Mouse (Mus musculus) spleen, postnatal 36 days (tissue): ENCODE results near the gene Racgap1.

Experiments
- DNase-seq, 2 experiments: peaks; one replicate each; pipeline ENCODE4 v3.0.0; 2022; ENCODE audit warnings: low spot score in 2 of 2, mixed read lengths in 1 of 2

The Racgap1 gene

GRCm38 (mm10) chr15:99651163-99651872, at the start of gene Racgap1:
Gene Racgap1 (minus strand): TSS chr15:99651656.
- DNase-seq = peak; percentile 95 to 97

- no peak for DNase-seq
Measured at GRCm38 (mm10) chr15:99700219-99701106, 49.0 kb upstream of the Racgap1 start.

- DNase-seq = no peak
Measured at GRCm38 (mm10) chr15:99699715-99700114, 48.3 kb upstream of the Racgap1 start.

- no peak for DNase-seq
Measured at GRCm38 (mm10) chr15:99698533-99699085, 47.2 kb upstream of the Racgap1 start.

GRCm38 (mm10) chr15:99697309-99697708, 45.9 kb upstream of the Racgap1 start:
- DNase-seq = no peak

GRCm38 (mm10) chr15:99691976-99692375, 40.5 kb upstream of the Racgap1 start:
- no peak for DNase-seq

- no peak for DNase-seq
Measured at GRCm38 (mm10) chr15:99690924-99691323, 39.5 kb upstream of the Racgap1 start.

- DNase-seq = peak in 1 of 2 experiments; percentile 22
Measured at GRCm38 (mm10) chr15:99688712-99689111, 37.3 kb upstream of the Racgap1 start.

- no peak for DNase-seq
Measured at GRCm38 (mm10) chr15:99684156-99684555, 32.7 kb upstream of the Racgap1 start.

- no peak for DNase-seq
Measured at GRCm38 (mm10) chr15:99682880-99683279, 31.4 kb upstream of the Racgap1 start.

- no peak for DNase-seq
Measured at GRCm38 (mm10) chr15:99679008-99679407, 27.6 kb upstream of the Racgap1 start.

- no peak for DNase-seq
Measured at GRCm38 (mm10) chr15:99678063-99678800, 26.8 kb upstream of the Racgap1 start.

- no peak for DNase-seq
Measured at GRCm38 (mm10) chr15:99677089-99677488, 25.6 kb upstream of the Racgap1 start.

GRCm38 (mm10) chr15:99674866-99675265, 23.4 kb upstream of the Racgap1 start:
- DNase-seq = no peak

- DNase-seq = no peak
Measured at GRCm38 (mm10) chr15:99671783-99672182, 20.3 kb upstream of the Racgap1 start.

- DNase-seq = no peak
Measured at GRCm38 (mm10) chr15:99670964-99671670, 19.7 kb upstream of the Racgap1 start.

- no peak for DNase-seq
Measured at GRCm38 (mm10) chr15:99670154-99670821, 18.8 kb upstream of the Racgap1 start, which contains the start of gene Asic1. Gene Asic1 (plus strand): TSS chr15:99670368.

GRCm38 (mm10) chr15:99669392-99669791, 17.9 kb upstream of the Racgap1 start:
- no peak for DNase-seq

- DNase-seq = peak; percentile 54
Measured at GRCm38 (mm10) chr15:99668881-99669280, 17.4 kb upstream of the Racgap1 start.

- no peak for DNase-seq
Measured at GRCm38 (mm10) chr15:99667544-99667943, 16.1 kb upstream of the Racgap1 start.
